Mouse (Mus musculus) thymus, adult 2 months (tissue): ENCODE measurements around the gene Dner. TPM values are rescaled to one million over a fixed set of nuclear protein-coding genes. Genes with fewer than 3 reads are reported as not detected.

ENCODE experiments used
- DNase-seq: peaks from one replicate; pipeline ENCODE4 v3.0.0; 2021
- H3K27ac ChIP-seq: fragments of 200-500 bp; 2 replicates; pipeline ENCODE4 v1.5.1; 2012; ENCODE audit warnings: low read length, control low read depth; ENCODE audit not compliant: control insufficient read depth, insufficient read depth
- H3K27me3 ChIP-seq: fragments of 200-500 bp; 2 replicates; pipeline ENCODE4 v1.6.1; 2012; ENCODE audit warnings: mild to moderate bottlenecking, low read length, moderate library complexity, mixed read lengths; ENCODE audit not compliant: control insufficient read depth, insufficient read depth
- H3K36me3 ChIP-seq: fragments of 200-500 bp; 2 replicates; pipeline ENCODE4 v1.6.1; 2012; ENCODE audit warnings: mild to moderate bottlenecking, low read length, moderate library complexity; ENCODE audit not compliant: control insufficient read depth, insufficient read depth
- H3K4me1 ChIP-seq: fragments of 200-500 bp; replicated peaks from 2 replicates; pipeline ENCODE4 v1.6.1; 2012; ENCODE audit warnings: low read length; ENCODE audit not compliant: control insufficient read depth, insufficient read depth
- H3K4me3 ChIP-seq: fragments of 200-500 bp; 2 replicates; pipeline ENCODE4 v1.5.1; 2012; ENCODE audit warnings: mild to moderate bottlenecking, low read length, control low read depth, moderate library complexity; ENCODE audit not compliant: control insufficient read depth, insufficient read depth
- CTCF ChIP-seq: fragments of 200-500 bp; IDR thresholded peaks from 2 replicates; pipeline ENCODE4 v1.5.1; 2012; ENCODE audit warnings: mild to moderate bottlenecking, control low read depth, low read length, moderate library complexity, borderline replicate concordance; ENCODE audit not compliant: control insufficient read depth, poor library complexity, insufficient read depth; ENCODE audit errors: extremely low read depth
- POLR2A ChIP-seq: fragments of 200-500 bp; IDR thresholded peaks from 2 replicates; pipeline ENCODE4 v1.6.1; 2012; ENCODE audit warnings: mild to moderate bottlenecking, low read length, control low read depth, moderate library complexity; ENCODE audit not compliant: control insufficient read depth, poor library complexity, insufficient read depth; ENCODE audit errors: extremely low read depth
- WGBS: fragments of 180-500 bp; shearing (Covaris S2); methylation state at CpG from one replicate; pipeline ENCODE4 v1.1.7; 2018; 5-methylcytosine and 5-hydroxymethylcytosine counted together
- polyA plus RNA-seq: library from polyadenylated mRNA; depleted of rRNA; stranded (reverse); fragments of >200 nt; gene quantifications from 2 replicates; pipeline ENCODE4 v1.2.3, GENCODE M21; 2012; rRNA removed

The Dner gene
- polyA plus RNA-seq = 0.13 and 0.22 TPM in 2 replicates

- H3K36me3 ChIP-seq = no peaks in the 10 kb centered on the region
- WGBS = 4% methylated on average over 75 of the region's 75 CpGs
- no peak within 1 kb of the TSS for H3K4me3 ChIP-seq
- peaks cover 5% of the 10 kb centered on the region; the same call in 1 of the 2 replicates for H3K27me3 ChIP-seq
- peak; percentile 44 for DNase-seq
- no peak within 1 kb of the TSS for H3K27ac ChIP-seq
- no peak for TF ChIP-seq CTCF
- peaks cover 4% of the 10 kb centered on the region for H3K4me1 ChIP-seq
Measured at GRCm38 (mm10) chr1:84695517-84696411, at the start of gene Dner. Gene Dner, minus strand, starts transcription at chr1:84696221.

- Histone ChIP-seq H3K27me3 (no peaks in the 10 kb centered on the region), H3K36me3 (peaks cover 82% of the 10 kb centered on the region), H3K4me3 (no peak overlapping the region), H3K27ac (no peak overlapping the region), H3K4me1 (no peaks in the 10 kb centered on the region)
- 53% methylated on average over 3 of the region's 3 CpGs for WGBS
- DNase-seq = no peak
- no peak for TF ChIP-seq POLR2A
- no peak for TF ChIP-seq CTCF
Measured at GRCm38 (mm10) chr1:84742156-84742555, 46.1 kb upstream of the Dner start.

DNA sequence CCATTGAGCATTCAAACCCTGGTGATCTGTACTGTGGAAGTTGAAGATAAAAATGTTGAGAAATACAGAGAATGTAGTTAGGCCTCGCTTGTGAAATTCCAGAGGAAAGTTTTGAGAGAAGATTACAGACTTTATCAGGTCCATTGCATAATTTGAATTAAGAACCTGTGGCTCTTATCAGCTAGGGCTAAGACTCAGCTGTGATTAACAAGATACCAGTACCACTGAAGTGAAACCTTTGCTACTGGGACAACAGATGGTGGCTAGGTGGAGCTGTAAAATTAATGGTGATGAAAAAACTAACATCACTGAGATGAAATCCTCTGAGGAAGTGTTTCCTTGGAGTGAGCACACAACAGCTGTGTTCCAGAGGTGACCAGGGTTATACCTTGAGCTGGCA lies 44.1 kb upstream of the Dner start:
- H3K36me3 ChIP-seq = peaks cover 77% of the 10 kb centered on the region
- no peak for DNase-seq
- no peak overlapping the region for H3K4me3 ChIP-seq
- no peak for TF ChIP-seq POLR2A
- no peak for TF ChIP-seq CTCF
- WGBS = 96% methylated on average over 1 of the region's 1 CpGs
- H3K4me1 ChIP-seq = no peaks in the 10 kb centered on the region
- no peaks in the 10 kb centered on the region for H3K27me3 ChIP-seq
- no peak overlapping the region for H3K27ac ChIP-seq

GRCm38 (mm10) chr1:84737097-84737496 lies 41.1 kb upstream of the Dner start:
- Histone ChIP-seq H3K4me1 (no peaks in the 10 kb centered on the region), H3K27ac (no peak overlapping the region), H3K27me3 (no peaks in the 10 kb centered on the region), H3K4me3 (no peak overlapping the region), H3K36me3 (peaks cover 67% of the 10 kb centered on the region)
- WGBS = 92% methylated on average over 1 of the region's 1 CpGs
- no peak for DNase-seq
- TF ChIP-seq CTCF (no peak), POLR2A (no peak)

- WGBS = 65% methylated on average over 3 of the region's 3 CpGs
- no peaks in the 10 kb centered on the region for H3K4me1 ChIP-seq
- H3K4me3 ChIP-seq = no peak overlapping the region
- H3K36me3 ChIP-seq = peaks cover 66% of the 10 kb centered on the region
- TF ChIP-seq POLR2A = no peak
- no peak for TF ChIP-seq CTCF
- DNase-seq = no peak
- H3K27me3 ChIP-seq = no peaks in the 10 kb centered on the region
- H3K27ac ChIP-seq = no peak overlapping the region
Measured at GRCm38 (mm10) chr1:84733799-84734198, 37.8 kb upstream of the Dner start.

GRCm38 (mm10) chr1:84731763-84732162 lies 35.7 kb upstream of the Dner start:
- H3K27ac ChIP-seq = no peak overlapping the region
- WGBS = 100% methylated on average over 1 of the region's 1 CpGs
- H3K4me3 ChIP-seq = no peak overlapping the region
- H3K27me3 ChIP-seq = no peaks in the 10 kb centered on the region
- no peaks in the 10 kb centered on the region for H3K4me1 ChIP-seq
- TF ChIP-seq POLR2A (no peak), CTCF (no peak)
- no peak for DNase-seq
- peaks cover 60% of the 10 kb centered on the region for H3K36me3 ChIP-seq
